Mouse (Mus musculus) heart, postnatal 0 days (tissue): Measurements from ENCODE around the gene Srgap1.

Source experiments
- CTCF ChIP-seq: IDR thresholded peaks from 2 replicates; pipeline ENCODE4 v1.5.1; 2016; ENCODE audit warnings: antibody characterized with exemption, control low read depth, low read depth
- EP300 ChIP-seq: IDR thresholded peaks from 2 replicates; pipeline ENCODE4 v1.6.1; 2016; ENCODE audit warnings: antibody characterized with exemption, low read depth

- TF ChIP-seq CTCF = no peak
- TF ChIP-seq EP300 = no peak
These were observed 60.1 kb downstream of the Srgap1 start for GRCm38 (mm10) chr10:121986997-121987396.
